Mouse (Mus musculus) C2C12 (cell line): ENCODE data around the gene Ppp2r5a. TPM values are rescaled to one million over a fixed set of nuclear protein-coding genes. Genes with fewer than 3 reads are reported as not detected.

Source experiments
- H3K27me3 ChIP-seq: one replicate; pipeline ENCODE4 v1.6.1; 2011; ENCODE audit not compliant: control insufficient read depth, insufficient read depth, insufficient read length
- H3K36me3 ChIP-seq: one replicate; pipeline ENCODE4 v1.6.1; 2011; ENCODE audit not compliant: control insufficient read depth, insufficient read depth
- H3K4me3 ChIP-seq: one replicate; pipeline ENCODE4 v1.5.1; 2011; ENCODE audit warnings: mild to moderate bottlenecking, control low read depth; ENCODE audit not compliant: poor library complexity, insufficient read depth, severe bottlenecking
- H3K79me2 ChIP-seq: one replicate; pipeline ENCODE4 v1.6.1; 2011; ENCODE audit not compliant: control insufficient read depth, insufficient read depth
- H3K79me3 ChIP-seq: one replicate; pipeline ENCODE4 v1.6.1; 2011; ENCODE audit warnings: low read depth, control low read depth
- H3ac ChIP-seq: one replicate; pipeline ENCODE3; 2011; ENCODE audit warnings: low read depth; ENCODE audit not compliant: control insufficient read depth, insufficient read length
- CEBPB ChIP-seq: IDR thresholded peaks from one replicate; pipeline ENCODE4 v1.6.1; 2011; ENCODE audit warnings: low read depth, mild to moderate bottlenecking, control low read depth, moderate library complexity
- CTCF ChIP-seq: IDR thresholded peaks from one replicate; pipeline ENCODE4 v1.5.1; 2011; ENCODE audit not compliant: control insufficient read depth, insufficient read depth, insufficient read length
- FOSL1 ChIP-seq: IDR thresholded peaks from one replicate; pipeline ENCODE4 v1.8.0; 2011; ENCODE audit warnings: mild to moderate bottlenecking, low read length; ENCODE audit not compliant: poor library complexity, insufficient read depth, severe bottlenecking
- MAX ChIP-seq: IDR thresholded peaks from one replicate; pipeline ENCODE4 v1.6.1; 2011; ENCODE audit warnings: mild to moderate bottlenecking, control low read depth
- MYOD1 ChIP-seq: IDR thresholded peaks from one replicate; pipeline ENCODE4 v1.6.1; 2011; ENCODE audit warnings: low read depth; ENCODE audit not compliant: control insufficient read depth, insufficient read length
- MYOG ChIP-seq: IDR thresholded peaks from one replicate; pipeline ENCODE4 v1.6.1; 2011; ENCODE audit not compliant: control insufficient read depth, insufficient read length; ENCODE audit errors: extremely low read depth
- USF1 ChIP-seq: IDR thresholded peaks from one replicate; pipeline ENCODE4 v1.6.1; 2011; ENCODE audit warnings: low read depth, mild to moderate bottlenecking, control low read depth, moderate library complexity
- polyA plus RNA-seq: library from polyadenylated mRNA; unstranded; fragments of >200 nt; fragmentation: generic; extraction: Trizol; gene quantifications from one replicate; pipeline ENCODE4 v1.2.1, GENCODE M21; 2012; ENCODE audit warnings: missing spikeins

Ppp2r5a gene
- polyA plus RNA-seq, 1 experiment: 21.5 TPM

- peak overlapping the region; percentile 63 for H3K4me3 ChIP-seq
- peak overlapping the region; percentile 70 for H3ac ChIP-seq
- TF ChIP-seq FOSL1: no peak
- H3K79me3 ChIP-seq: no peaks in the 10 kb centered on the region
- H3K27me3 ChIP-seq: no peaks in the 10 kb centered on the region
- H3K79me2 ChIP-seq: peaks cover 16% of the 10 kb centered on the region
- H3K36me3 ChIP-seq: no peaks in the 10 kb centered on the region
These were observed 76.7 kb downstream of the Ppp2r5a start for GRCm38 (mm10) chr1:191326233-191326882.

- no peaks in the 10 kb centered on the region for H3K36me3 ChIP-seq
- no peaks in the 10 kb centered on the region for H3K79me3 ChIP-seq
- no peaks in the 10 kb centered on the region for H3K27me3 ChIP-seq
- peak within 1 kb of the TSS; percentile 70 for H3ac ChIP-seq
- no peak for TF ChIP-seq CTCF
- H3K79me2 ChIP-seq: peaks cover 16% of the 10 kb centered on the region
- H3K4me3 ChIP-seq: peak within 1 kb of the TSS; percentile 63
These were observed 77.3 kb downstream of the Ppp2r5a start, which contains the start of gene Tmem206 for GRCm38 (mm10) chr1:191325726-191326232. Gene Tmem206 (plus strand): TSS chr1:191325912.

GRCm38 (mm10) chr1:191324733-191325590 is 78.1 kb downstream of the Ppp2r5a start:
- H3K79me2 ChIP-seq: peaks cover 16% of the 10 kb centered on the region
- H3K79me3 ChIP-seq: no peaks in the 10 kb centered on the region
- H3ac ChIP-seq: no peak overlapping the region
- TF ChIP-seq FOSL1 (no peak), MAX (no peak), CTCF (no peak), USF1 (no peak), MYOG (no peak), CEBPB (no peak), MYOD1 (no peak)
- no peaks in the 10 kb centered on the region for H3K27me3 ChIP-seq
- H3K36me3 ChIP-seq: no peaks in the 10 kb centered on the region
- no peak overlapping the region for H3K4me3 ChIP-seq

GRCm38 (mm10) chr1:191323381-191323780 is 79.7 kb downstream of the Ppp2r5a start:
- Histone ChIP-seq H3K27me3 (no peaks in the 10 kb centered on the region), H3K4me3 (no peak overlapping the region), H3ac (no peak overlapping the region), H3K36me3 (no peaks in the 10 kb centered on the region), H3K79me2 (peaks cover 16% of the 10 kb centered on the region), H3K79me3 (no peaks in the 10 kb centered on the region)
- TF ChIP-seq MYOD1 (no peak), CTCF (no peak), MYOG (no peak), MAX (no peak), CEBPB (no peak), USF1 (no peak), FOSL1 (no peak)

- no peak overlapping the region for H3ac ChIP-seq
- TF ChIP-seq USF1: no peak
- no peak for TF ChIP-seq CTCF
- no peak for TF ChIP-seq MYOG
- TF ChIP-seq MAX: no peak
- TF ChIP-seq CEBPB: no peak
- TF ChIP-seq FOSL1: no peak
- no peak for TF ChIP-seq MYOD1
- no peaks in the 10 kb centered on the region for H3K36me3 ChIP-seq
- no peaks in the 10 kb centered on the region for H3K27me3 ChIP-seq
- no peak overlapping the region for H3K4me3 ChIP-seq
- H3K79me3 ChIP-seq: no peaks in the 10 kb centered on the region
- no peaks in the 10 kb centered on the region for H3K79me2 ChIP-seq
These were observed 84.4 kb downstream of the Ppp2r5a start for GRCm38 (mm10) chr1:191318686-191319085.

- Histone ChIP-seq H3K4me3 (peak within 1 kb of the TSS; percentile 41), H3ac (peak within 1 kb of the TSS; percentile 85), H3K79me2 (no peaks in the 10 kb centered on the region), H3K79me3 (no peaks in the 10 kb centered on the region), H3K27me3 (no peaks in the 10 kb centered on the region), H3K36me3 (no peaks in the 10 kb centered on the region)
- TF ChIP-seq CEBPB: no peak
- TF ChIP-seq MYOG: no peak
- no peak for TF ChIP-seq CTCF
- TF ChIP-seq USF1: no peak
- no peak for TF ChIP-seq FOSL1
- TF ChIP-seq MAX: no peak
- no peak for TF ChIP-seq MYOD1
These were observed 85.4 kb downstream of the Ppp2r5a start, which contains the start of gene Nenf for GRCm38 (mm10) chr1:191317591-191318196. Gene Nenf (minus strand): TSS chr1:191318194.
